Mouse (Mus musculus): ENCODE measurements around the gene Ldb3. TPM values are rescaled to one million over a fixed set of nuclear protein-coding genes. Genes with fewer than 3 reads are reported as not detected.

The Ldb3 gene
- polyA plus RNA-seq, 1 experiment from 2014 or later = 2.0 TPM

- DNase-seq (ENCODE audit: low spot score) (no peak), ATAC-seq (replicated peaks; ENCODE audit: low FRiP score, low TSS enrichment, low read depth) (no peak)
- no peaks in the 10 kb centered on the region for H3K27me3 ChIP-seq (replicated peaks; ENCODE audit: control insufficient read depth, insufficient read depth, low read length)
- no peak overlapping the region for H3K4me2 ChIP-seq (ENCODE audit: low read length)
- no peaks in the 10 kb centered on the region for H3K9me3 ChIP-seq (ENCODE audit: control insufficient read depth, low read length)
- H3K27ac ChIP-seq (ENCODE audit: low read depth) = no peak overlapping the region
- H3K9ac ChIP-seq (ENCODE audit: low read length) = no peak overlapping the region
- H3K4me1 ChIP-seq (replicated peaks; ENCODE audit: control insufficient read depth, insufficient read depth, low read length) = peaks cover 8% of the 10 kb centered on the region; the same call in 1 of the 2 replicates
- 89% methylated on average over 10 of the region's 10 CpGs for WGBS
- no peak overlapping the region for H3K4me3 ChIP-seq (ENCODE audit: low read depth, low read length)
- H3K36me3 ChIP-seq (ENCODE audit: control insufficient read depth, insufficient read depth, low read length) = no peaks in the 10 kb centered on the region
These were observed 71.4 kb downstream of the Ldb3 start for GRCm38 (mm10) chr14:34516960-34517577.

GRCm38 (mm10) chr14:34515860-34516259 is 72.6 kb downstream of the Ldb3 start:
- Histone ChIP-seq H3K4me1 (replicated peaks; ENCODE audit: control insufficient read depth, insufficient read depth, low read length) (peaks cover 9% of the 10 kb centered on the region; the same call in 1 of the 2 replicates), H3K27ac (ENCODE audit: low read depth) (no peak overlapping the region), H3K4me2 (ENCODE audit: low read length) (no peak overlapping the region), H3K9ac (ENCODE audit: low read length) (no peak overlapping the region), H3K36me3 (ENCODE audit: control insufficient read depth, insufficient read depth, low read length) (no peaks in the 10 kb centered on the region), H3K27me3 (replicated peaks; ENCODE audit: control insufficient read depth, insufficient read depth, low read length) (no peaks in the 10 kb centered on the region), H3K4me3 (ENCODE audit: low read depth, low read length) (no peak overlapping the region), H3K9me3 (ENCODE audit: control insufficient read depth, low read length) (no peaks in the 10 kb centered on the region)
- DNase-seq (ENCODE audit: low spot score) (no peak), ATAC-seq (replicated peaks; ENCODE audit: low FRiP score, low TSS enrichment, low read depth) (no peak)
- WGBS = 77% methylated on average over 5 of the region's 5 CpGs

DNA sequence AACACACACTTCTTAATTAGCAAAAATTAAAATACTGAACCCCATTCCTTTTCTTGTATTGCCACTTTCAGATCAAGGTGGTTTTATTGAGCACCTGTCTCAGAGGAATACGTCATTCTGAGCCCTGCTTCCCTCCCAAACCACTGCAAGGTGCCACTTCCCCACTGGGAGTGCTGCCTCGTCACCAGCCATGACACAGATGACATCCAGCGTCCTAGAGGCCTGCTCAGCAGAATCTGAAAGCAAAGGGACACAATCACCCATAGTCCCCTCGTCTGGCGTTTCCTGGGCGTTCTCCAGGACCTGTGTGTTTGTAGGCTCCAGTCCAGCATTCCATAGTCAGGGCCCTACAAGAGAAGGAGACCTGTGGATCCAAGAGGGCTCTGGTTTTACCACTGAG is 74.4 kb downstream of the Ldb3 start:
- ATAC-seq (replicated peaks; ENCODE audit: low FRiP score, low TSS enrichment, low read depth) = no peak
- Histone ChIP-seq H3K4me1 (replicated peaks; ENCODE audit: control insufficient read depth, insufficient read depth, low read length) (peaks cover 12% of the 10 kb centered on the region), H3K36me3 (ENCODE audit: control insufficient read depth, insufficient read depth, low read length) (no peaks in the 10 kb centered on the region), H3K4me2 (ENCODE audit: low read length) (no peak overlapping the region), H3K27me3 (replicated peaks; ENCODE audit: control insufficient read depth, insufficient read depth, low read length) (no peaks in the 10 kb centered on the region), H3K4me3 (ENCODE audit: low read depth, low read length) (no peak overlapping the region), H3K27ac (ENCODE audit: low read depth) (no peak overlapping the region), H3K9ac (ENCODE audit: low read length) (no peak overlapping the region), H3K9me3 (ENCODE audit: control insufficient read depth, low read length) (no peaks in the 10 kb centered on the region)
- WGBS = 48% methylated on average over 6 of the region's 6 CpGs
- no peak for DNase-seq (ENCODE audit: low spot score)

DNA sequence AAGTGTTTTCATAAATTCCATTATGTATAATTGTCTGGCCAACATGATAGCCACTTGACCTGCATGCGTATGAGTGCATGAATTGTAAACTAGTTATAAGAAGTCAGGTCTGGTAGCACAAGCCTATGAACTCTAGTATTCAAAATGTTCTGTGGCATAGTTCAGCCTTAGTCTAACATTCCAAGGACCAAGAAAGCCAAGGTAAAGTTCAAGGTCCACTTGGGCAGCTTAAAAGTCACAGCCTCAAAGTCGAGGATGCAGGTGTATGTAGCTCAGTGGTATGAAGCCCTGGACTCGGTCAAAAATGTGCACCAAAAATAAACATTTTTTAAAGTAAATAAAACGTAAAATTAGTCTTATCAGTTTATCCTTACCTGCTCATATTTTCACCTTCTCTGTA is 75.9 kb downstream of the Ldb3 start:
- Histone ChIP-seq H3K9me3 (ENCODE audit: control insufficient read depth, low read length) (no peaks in the 10 kb centered on the region), H3K27me3 (replicated peaks; ENCODE audit: control insufficient read depth, insufficient read depth, low read length) (no peaks in the 10 kb centered on the region), H3K9ac (ENCODE audit: low read length) (no peak overlapping the region), H3K4me2 (ENCODE audit: low read length) (no peak overlapping the region), H3K4me3 (ENCODE audit: low read depth, low read length) (no peak overlapping the region), H3K4me1 (replicated peaks; ENCODE audit: control insufficient read depth, insufficient read depth, low read length) (peaks cover 23% of the 10 kb centered on the region), H3K27ac (ENCODE audit: low read depth) (peak overlapping the region; percentile 65; the same call in 1 of the 2 replicates), H3K36me3 (ENCODE audit: control insufficient read depth, insufficient read depth, low read length) (no peaks in the 10 kb centered on the region)
- no peak for DNase-seq (ENCODE audit: low spot score)
- WGBS = 55% methylated on average over 4 of the region's 4 CpGs
- ATAC-seq (replicated peaks; ENCODE audit: low FRiP score, low TSS enrichment, low read depth) = no peak

- H3K4me2 ChIP-seq (ENCODE audit: low read length) = peak overlapping the region; percentile 18; the same call in 1 of the 2 replicates
- H3K27ac ChIP-seq (ENCODE audit: low read depth) = peak overlapping the region; percentile 65; the same call in 1 of the 2 replicates
- H3K4me3 ChIP-seq (ENCODE audit: low read depth, low read length) = no peak overlapping the region
- H3K9ac ChIP-seq (ENCODE audit: low read length) = no peak overlapping the region
- H3K36me3 ChIP-seq (ENCODE audit: control insufficient read depth, insufficient read depth, low read length) = no peaks in the 10 kb centered on the region
- H3K27me3 ChIP-seq (replicated peaks; ENCODE audit: control insufficient read depth, insufficient read depth, low read length) = no peaks in the 10 kb centered on the region
- ATAC-seq (replicated peaks; ENCODE audit: low FRiP score, low TSS enrichment, low read depth) (no peak), DNase-seq (ENCODE audit: low spot score) (no peak)
- peaks cover 23% of the 10 kb centered on the region for H3K4me1 ChIP-seq (replicated peaks; ENCODE audit: control insufficient read depth, insufficient read depth, low read length)
- WGBS = 51% methylated on average over 11 of the region's 11 CpGs
- no peaks in the 10 kb centered on the region for H3K9me3 ChIP-seq (ENCODE audit: control insufficient read depth, low read length)
These were observed 76.6 kb downstream of the Ldb3 start for GRCm38 (mm10) chr14:34511901-34512300.

GRCm38 (mm10) chr14:34508842-34509439 is 79.5 kb downstream of the Ldb3 start:
- H3K4me1 ChIP-seq (replicated peaks; ENCODE audit: control insufficient read depth, insufficient read depth, low read length) = peaks cover 23% of the 10 kb centered on the region
- H3K9ac ChIP-seq (ENCODE audit: low read length) = no peak overlapping the region
- no peaks in the 10 kb centered on the region for H3K36me3 ChIP-seq (ENCODE audit: control insufficient read depth, insufficient read depth, low read length)
- H3K27ac ChIP-seq (ENCODE audit: low read depth) = peak overlapping the region; percentile 47; the same call in 1 of the 2 replicates
- ATAC-seq (replicated peaks; ENCODE audit: low FRiP score, low TSS enrichment, low read depth) (no peak), DNase-seq (ENCODE audit: low spot score) (no peak)
- H3K4me2 ChIP-seq (ENCODE audit: low read length) = 0 out of 2 replicates have a peak overlapping the region, but pooled peaks have one; percentile 0
- no peak overlapping the region for H3K4me3 ChIP-seq (ENCODE audit: low read depth, low read length)
- H3K27me3 ChIP-seq (replicated peaks; ENCODE audit: control insufficient read depth, insufficient read depth, low read length) = no peaks in the 10 kb centered on the region
- H3K9me3 ChIP-seq (ENCODE audit: control insufficient read depth, low read length) = no peaks in the 10 kb centered on the region
- 30% methylated on average over 7 of the region's 7 CpGs for WGBS

DNA sequence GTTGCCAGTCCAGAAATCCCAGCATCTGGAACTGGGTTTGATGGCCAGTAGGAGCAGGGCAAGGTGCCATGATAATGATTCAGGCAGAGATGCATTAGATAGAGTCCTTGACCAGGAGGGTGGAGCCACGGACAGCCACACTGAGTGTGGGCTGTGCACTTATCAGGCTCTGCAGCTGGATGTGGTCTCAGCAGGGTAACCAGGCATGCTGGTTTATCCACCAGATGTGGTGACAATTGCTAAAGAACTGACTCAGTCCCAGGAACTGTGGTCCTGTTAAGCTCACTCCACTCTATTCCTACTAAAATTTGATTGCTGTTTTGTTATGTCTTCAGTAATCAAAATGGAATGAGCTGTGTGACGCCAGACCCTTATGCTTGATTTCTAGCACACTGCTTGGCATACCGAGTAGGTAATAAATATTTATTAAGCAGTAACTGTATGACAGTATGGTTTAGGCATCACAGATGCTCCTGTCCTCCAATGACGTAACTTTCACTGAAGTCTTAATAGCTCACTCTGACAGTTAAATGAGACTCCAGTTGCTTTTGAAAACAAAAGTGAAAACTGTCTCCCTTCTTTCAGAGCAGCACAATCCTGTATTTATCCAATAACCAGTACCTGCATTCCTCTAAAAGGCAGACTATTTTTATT is 80.2 kb downstream of the Ldb3 start:
- H3K36me3 ChIP-seq (ENCODE audit: control insufficient read depth, insufficient read depth, low read length) = no peaks in the 10 kb centered on the region
- peaks cover 26% of the 10 kb centered on the region for H3K4me1 ChIP-seq (replicated peaks; ENCODE audit: control insufficient read depth, insufficient read depth, low read length)
- DNase-seq (ENCODE audit: low spot score) = no peak
- H3K4me2 ChIP-seq (ENCODE audit: low read length) = 0 out of 2 replicates have a peak overlapping the region, but pooled peaks have one; percentile 0
- no peak overlapping the region for H3K4me3 ChIP-seq (ENCODE audit: low read depth, low read length)
- peak overlapping the region; percentile 47; the same call in 1 of the 2 replicates for H3K27ac ChIP-seq (ENCODE audit: low read depth)
- ATAC-seq (replicated peaks; ENCODE audit: low FRiP score, low TSS enrichment, low read depth) = no peak
- H3K9me3 ChIP-seq (ENCODE audit: control insufficient read depth, low read length) = no peaks in the 10 kb centered on the region
- no peak overlapping the region for H3K9ac ChIP-seq (ENCODE audit: low read length)
- WGBS = 27% methylated on average over 4 of the region's 4 CpGs
- H3K27me3 ChIP-seq (replicated peaks; ENCODE audit: control insufficient read depth, insufficient read depth, low read length) = no peaks in the 10 kb centered on the region

DNA sequence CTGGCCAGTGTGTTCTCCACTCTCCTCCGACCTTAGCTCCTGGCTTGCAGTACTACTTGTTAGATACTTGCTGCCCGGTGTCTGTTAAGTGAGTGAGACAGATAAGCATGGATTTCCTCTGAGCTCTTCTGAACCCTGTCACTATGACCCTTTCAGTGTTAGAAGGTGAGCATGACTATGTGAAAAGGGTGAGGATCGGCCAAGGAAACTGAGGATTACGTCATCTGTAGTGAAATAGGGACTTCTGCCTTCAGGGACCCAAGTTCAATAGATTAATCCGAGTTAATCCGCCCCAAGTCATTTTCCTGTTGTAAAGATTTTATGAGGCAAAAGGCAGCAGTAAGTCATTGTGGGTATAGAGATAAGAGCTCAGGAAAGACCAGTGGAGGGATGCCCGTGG is 83.2 kb downstream of the Ldb3 start:
- H3K4me3 ChIP-seq (ENCODE audit: low read depth, low read length) = no peak overlapping the region
- no peak for ATAC-seq (replicated peaks; ENCODE audit: low FRiP score, low TSS enrichment, low read depth)
- no peaks in the 10 kb centered on the region for H3K9me3 ChIP-seq (ENCODE audit: control insufficient read depth, low read length)
- 59% methylated on average over 7 of the region's 7 CpGs for WGBS
- no peaks in the 10 kb centered on the region for H3K27me3 ChIP-seq (replicated peaks; ENCODE audit: control insufficient read depth, insufficient read depth, low read length)
- H3K4me2 ChIP-seq (ENCODE audit: low read length) = no peak overlapping the region
- no peak overlapping the region for H3K27ac ChIP-seq (ENCODE audit: low read depth)
- peaks cover 18% of the 10 kb centered on the region for H3K4me1 ChIP-seq (replicated peaks; ENCODE audit: control insufficient read depth, insufficient read depth, low read length)
- no peak for DNase-seq (ENCODE audit: low spot score)
- no peaks in the 10 kb centered on the region for H3K36me3 ChIP-seq (ENCODE audit: control insufficient read depth, insufficient read depth, low read length)
- no peak overlapping the region for H3K9ac ChIP-seq (ENCODE audit: low read length)
